Mouse (Mus musculus) left cerebral cortex, adult 2 months (tissue): ENCODE measurements around the gene Hnrnpul2. TPM values are rescaled to one million over a fixed set of nuclear protein-coding genes. Genes with fewer than 3 reads are reported as not detected.

Experiments used
- DNase-seq, 2 experiments: peaks; one replicate each; pipeline ENCODE4 v3.0.0; 2021 to 2022; ENCODE audit warnings: low spot score in 2 of 2, mixed read lengths in 1 of 2; ENCODE audit errors: extremely low spot score in 1 of 2
- H3K27ac ChIP-seq: fragments of 200-600 bp; 2 replicates; pipeline ENCODE4 v1.8.1; 2022
- H3K4me3 ChIP-seq: fragments of 200-600 bp; 2 replicates; pipeline ENCODE4 v1.8.1; 2022
- CTCF ChIP-seq: fragments of 200-600 bp; IDR thresholded peaks from 2 replicates; pipeline ENCODE4 v1.8.1; 2022; ENCODE audit warnings: antibody characterized with exemption, mild to moderate bottlenecking, moderate library complexity
- intact Hi-C: fragments of 180-260 bp; cut with DNase I; formaldehyde crosslinking; loops from one replicate; pipeline ENCODE4 v1.15.1; 2025
- total RNA-seq, 2 experiments: library from RNA; stranded (reverse); gene quantifications; 2 replicates each; pipeline ENCODE4 v1.2.3; 2021

Hnrnpul2 gene
- total RNA-seq, 2 experiments from 2014 or later: 125 to 129 TPM

DNA sequence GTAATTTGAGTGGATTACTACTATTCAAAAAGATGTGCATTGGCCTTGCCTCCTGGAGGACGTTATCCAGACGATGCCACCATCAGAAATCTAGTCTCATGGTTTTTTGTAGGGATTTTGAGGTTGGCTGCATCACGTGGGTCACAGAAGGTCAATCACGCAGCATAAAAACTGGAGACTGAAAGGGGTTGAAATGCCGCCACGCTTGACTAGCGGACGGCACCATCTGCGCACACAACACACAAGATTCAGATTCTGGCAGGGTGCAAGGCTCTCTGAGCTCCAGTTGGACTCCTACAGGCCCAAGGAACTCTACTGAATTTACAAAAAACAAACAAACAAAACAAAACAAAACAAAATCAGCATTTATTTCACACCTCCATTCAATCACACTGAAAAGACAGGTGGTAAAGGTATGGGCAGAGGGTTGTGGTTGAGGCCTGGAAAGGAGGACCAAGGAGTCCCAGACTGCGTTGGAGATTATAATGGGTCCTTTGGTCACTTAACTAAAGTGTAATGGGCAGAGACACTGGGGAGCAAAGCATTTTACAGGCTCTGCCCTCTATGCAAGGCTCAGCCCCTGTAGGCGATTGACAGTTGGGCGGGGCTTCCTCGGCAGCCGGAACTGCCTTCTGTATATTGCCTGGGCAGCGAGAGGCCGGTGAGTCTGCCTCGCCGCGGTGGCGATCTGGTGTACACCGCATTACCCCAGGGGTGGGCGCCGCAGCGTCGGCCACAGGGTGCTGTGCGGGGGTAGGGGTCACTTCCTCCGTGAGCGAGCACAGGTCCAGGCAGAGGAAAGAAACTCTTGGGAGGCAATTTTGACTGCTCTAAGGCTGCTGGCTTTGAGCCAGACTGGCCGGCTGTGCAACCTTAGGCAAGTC is 20.3 kb downstream of the Hnrnpul2 start:
- no peak; the same call in 1 of the 2 replicates for TF ChIP-seq CTCF
- intact Hi-C loops: loop anchor here (5.0 kb wide), 4 partner anchors 47 to 272 kb away; partner anchors contain the start of genes 1810009A15Rik, Gm49416 and Mta2
- peak overlapping the region; percentile 82 for H3K4me3 ChIP-seq
- DNase-seq: peak; percentile 74 to 77
- H3K27ac ChIP-seq: peak overlapping the region; percentile 98

DNA sequence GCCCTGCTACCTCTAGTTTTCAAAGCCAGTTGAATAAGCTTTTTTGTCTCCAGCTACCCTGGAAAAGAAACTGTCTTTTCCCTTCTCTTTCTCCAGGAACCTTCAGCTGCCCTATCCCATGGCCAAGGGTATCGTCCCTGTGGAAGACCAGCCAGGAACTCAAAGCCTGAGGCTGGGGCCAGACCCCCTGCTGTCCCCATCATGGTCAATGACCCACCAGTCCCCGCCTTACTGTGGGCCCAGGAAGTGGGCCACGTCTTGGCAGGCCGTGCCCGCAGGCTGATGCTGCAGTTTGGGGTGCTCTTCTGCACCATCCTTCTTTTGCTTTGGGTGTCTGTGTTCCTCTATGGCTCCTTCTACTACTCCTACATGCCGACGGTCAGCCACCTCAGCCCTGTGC is 21.2 kb downstream of the Hnrnpul2 start:
- TF ChIP-seq CTCF: no peak
- intact Hi-C loops: loop anchor here (5.0 kb wide), 4 partner anchors 46 to 271 kb away; partner anchors contain the start of genes 1810009A15Rik, Gm49416 and Mta2
- DNase-seq: no peak
- Histone ChIP-seq H3K27ac (peak overlapping the region; percentile 98; the same call in 1 of the 2 replicates), H3K4me3 (peak overlapping the region; percentile 82)

DNA sequence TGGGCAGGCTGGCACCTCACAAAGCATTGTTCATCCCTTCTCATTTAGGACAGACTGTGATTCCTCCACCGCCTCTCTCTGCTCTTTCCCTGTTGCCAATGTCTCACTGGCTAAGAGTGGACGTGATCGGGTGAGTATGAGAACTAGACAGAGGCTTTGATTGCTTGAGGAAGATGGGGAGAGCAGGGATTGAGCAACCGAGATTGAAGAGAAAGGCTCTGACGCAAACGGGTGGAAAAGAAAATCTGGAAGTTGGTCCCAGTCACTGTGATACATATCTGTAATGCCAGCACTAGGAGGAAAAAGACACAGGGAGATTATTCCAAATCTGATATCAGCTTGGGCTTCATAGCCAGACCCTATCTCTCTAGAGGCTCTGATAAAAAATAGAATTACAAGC is 23.2 kb downstream of the Hnrnpul2 start:
- intact Hi-C loops: loop anchor here (5.0 kb wide), 4 partner anchors 44 to 269 kb away; partner anchors contain the start of genes 1810009A15Rik, Gm49416 and Mta2
- H3K27ac ChIP-seq: no peak overlapping the region
- no peak overlapping the region for H3K4me3 ChIP-seq
- TF ChIP-seq CTCF: no peak
- DNase-seq: no peak

DNA sequence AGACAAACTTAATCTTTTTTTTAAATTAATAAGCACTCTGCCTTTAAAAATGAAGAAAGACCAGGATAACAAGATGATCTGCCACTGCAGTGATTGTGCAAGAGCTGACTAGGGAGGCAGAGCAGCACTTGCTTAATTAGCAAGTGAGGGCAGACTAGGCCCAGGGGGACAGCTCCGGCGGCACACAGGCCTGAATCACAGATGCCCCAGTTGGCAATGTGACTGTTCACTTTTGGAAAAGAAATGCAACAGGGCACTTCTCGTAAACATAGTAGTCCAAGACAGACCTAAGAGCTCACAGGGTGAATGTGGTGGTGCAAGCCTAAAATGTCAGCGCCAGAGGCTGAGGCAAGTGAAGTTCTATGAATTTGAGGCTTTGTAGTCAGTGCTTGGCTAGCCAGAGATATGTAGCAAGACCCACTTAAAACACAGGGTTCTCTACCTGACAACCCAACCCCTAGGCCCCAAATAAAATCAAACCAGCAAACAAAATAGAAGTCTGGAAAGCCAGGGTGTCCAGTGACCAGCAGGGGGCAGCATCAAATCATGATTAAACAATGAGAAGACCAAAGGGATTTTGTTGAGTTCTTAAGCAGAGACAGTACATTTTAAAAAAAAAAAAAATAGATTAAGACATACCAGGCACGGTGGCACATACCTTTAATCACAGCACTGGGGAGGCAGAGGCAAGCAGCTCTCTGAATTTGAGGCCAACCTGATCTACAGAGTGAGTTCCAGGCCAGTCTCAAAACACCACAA is 24.7 kb downstream of the Hnrnpul2 start:
- DNase-seq: peak; percentile 60 to 81

DNA sequence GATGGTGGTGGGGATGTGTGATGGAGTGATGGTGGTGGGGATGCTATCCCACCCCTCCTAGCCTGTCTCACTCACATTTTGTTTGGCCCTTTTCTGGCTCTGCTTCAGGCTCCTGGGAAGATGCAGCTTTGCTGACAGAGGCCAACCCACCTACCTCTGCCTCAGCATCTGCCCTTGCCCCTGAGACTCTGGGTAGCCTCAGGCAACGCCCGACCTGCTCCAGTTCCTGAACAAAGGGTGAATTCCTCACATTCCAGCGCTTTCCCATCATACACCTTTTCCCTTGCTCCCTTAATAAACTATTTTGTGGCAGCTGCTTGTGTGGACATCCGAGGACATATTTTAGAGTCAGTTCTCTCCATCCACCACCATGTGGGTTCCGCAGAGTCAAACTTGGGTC is 28.5 kb downstream of the Hnrnpul2 start:
- no peak for DNase-seq
- TF ChIP-seq CTCF: no peak
- Histone ChIP-seq H3K4me3 (no peak overlapping the region), H3K27ac (no peak overlapping the region)
- intact Hi-C loops: no loop called here

More for the DNA sequence above, 24.7 kb downstream of the Hnrnpul2 start:
- peak; percentile 81 for TF ChIP-seq CTCF
- intact Hi-C loops: loop anchor here (5.0 kb wide), 4 partner anchors 43 to 268 kb away; partner anchors contain the start of genes 1810009A15Rik, Gm49416 and Mta2
- Histone ChIP-seq H3K4me3 (no peak overlapping the region), H3K27ac (no peak overlapping the region)

DNA sequence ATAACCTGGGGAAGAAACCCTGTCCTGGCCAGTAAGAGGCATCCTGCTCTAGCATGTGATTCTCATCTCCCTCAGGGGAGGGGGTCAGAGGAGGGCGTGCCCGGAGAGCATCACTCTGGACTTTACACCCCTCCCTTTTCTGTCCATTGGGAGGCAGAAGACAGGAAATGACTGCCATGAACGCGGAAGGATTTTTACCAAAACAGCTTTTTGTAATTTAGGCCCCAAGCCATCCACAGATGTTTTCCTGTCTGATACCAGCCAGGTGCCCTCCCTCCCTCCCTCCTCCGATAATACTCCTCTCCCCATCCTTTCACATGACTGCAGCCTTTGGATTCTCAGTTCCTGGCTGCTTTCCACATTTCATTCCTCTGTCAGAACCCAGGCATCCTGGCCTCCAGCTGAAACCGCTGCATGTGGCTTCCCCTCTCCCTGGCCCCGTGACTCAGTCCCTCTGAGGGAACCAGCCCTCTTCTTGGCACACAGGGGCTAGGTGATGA is 30.6 kb downstream of the Hnrnpul2 start, which contains the start of gene Lrrn4cl:
Lrrn4cl (plus strand) TSS at position 367 of the 500 bp plus-strand sequence.
- DNase-seq: no peak
- Histone ChIP-seq H3K27ac (peak within 1 kb of the TSS; percentile 26; the same call in 1 of the 2 replicates), H3K4me3 (no peak within 1 kb of the TSS)
- intact Hi-C loops: no loop called here
- no peak for TF ChIP-seq CTCF

DNA sequence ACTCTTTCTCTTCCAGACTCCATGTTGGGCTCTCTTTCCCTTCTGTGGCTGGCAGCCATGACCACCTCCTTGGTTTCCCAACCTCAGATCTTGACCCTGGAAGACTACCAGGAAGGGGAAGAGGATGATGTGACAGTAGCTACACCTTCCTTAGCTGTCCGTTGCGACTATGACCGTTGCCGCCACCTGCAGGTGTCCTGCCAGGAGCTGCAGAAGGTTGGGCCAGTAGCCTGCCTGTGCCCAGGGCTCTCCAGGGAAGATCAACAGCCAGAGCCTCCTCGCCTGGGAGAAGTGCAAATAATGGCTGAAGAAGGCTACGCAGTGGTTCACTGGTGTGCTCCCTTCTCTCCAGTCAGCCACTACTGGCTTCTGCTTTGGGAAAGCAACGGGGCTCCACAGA is 31.8 kb downstream of the Hnrnpul2 start:
- TF ChIP-seq CTCF: no peak
- intact Hi-C loops: no loop called here
- Histone ChIP-seq H3K27ac (peak overlapping the region; percentile 75), H3K4me3 (no peak overlapping the region)
- no peak for DNase-seq

DNA sequence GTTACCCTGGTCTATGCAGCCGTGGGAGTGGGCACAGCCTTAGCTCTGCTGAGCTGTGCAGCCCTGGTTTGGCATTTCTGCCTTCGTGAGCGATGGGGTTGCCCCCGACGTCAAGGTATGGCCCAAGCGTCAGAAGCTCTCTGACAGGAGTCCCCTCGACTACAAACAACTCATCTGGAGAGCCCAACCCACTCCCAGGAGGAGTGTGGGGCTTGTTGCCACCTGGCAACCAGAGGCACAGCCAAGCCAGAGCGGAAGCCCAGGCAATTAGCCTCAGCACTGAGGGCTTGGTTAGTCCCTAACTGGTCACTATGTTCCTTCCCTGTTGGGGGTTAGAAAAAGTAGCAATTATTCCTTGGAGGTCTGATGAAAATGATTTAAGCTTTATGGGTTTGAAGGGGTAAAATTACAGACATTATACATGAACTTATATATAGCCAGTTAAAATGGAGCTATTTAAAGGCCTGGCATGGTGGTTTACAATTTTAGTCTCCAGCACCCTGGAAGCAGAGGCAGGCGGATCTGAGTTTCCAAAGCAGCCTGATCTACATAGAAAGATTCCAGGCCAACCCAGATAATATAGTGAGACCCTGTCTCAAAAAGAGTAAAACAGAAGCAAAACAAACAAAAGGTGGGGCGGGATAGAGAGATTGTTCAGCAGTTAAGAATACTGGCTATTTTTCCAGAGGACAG is 32.6 kb downstream of the Hnrnpul2 start:
- intact Hi-C loops: no loop called here
- no peak for TF ChIP-seq CTCF
- peak overlapping the region; percentile 75 for H3K27ac ChIP-seq
- DNase-seq: no peak
- no peak overlapping the region for H3K4me3 ChIP-seq

DNA sequence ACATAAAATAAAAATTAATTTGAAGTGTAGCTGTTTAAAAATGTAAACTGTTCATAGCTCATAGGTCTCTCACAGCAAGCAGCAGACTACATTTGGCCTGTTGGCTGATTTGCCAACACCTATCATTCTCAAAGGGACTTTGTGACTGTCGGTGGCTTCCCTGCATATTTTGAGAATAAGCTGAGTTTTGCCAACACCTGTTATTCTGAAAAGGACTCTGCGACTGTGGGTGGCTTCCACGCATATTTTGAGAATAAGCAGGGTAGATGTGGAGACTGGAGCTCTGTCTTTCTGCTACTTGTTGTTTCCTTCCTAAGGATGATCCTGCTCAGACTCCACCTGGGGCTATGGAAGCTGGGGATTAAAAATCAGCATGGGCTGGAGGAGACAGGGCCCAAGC is 33.3 kb downstream of the Hnrnpul2 start:
- no peak for DNase-seq
- Histone ChIP-seq H3K4me3 (no peak overlapping the region), H3K27ac (peak overlapping the region; percentile 42; the same call in 1 of the 2 replicates)
- no peak for TF ChIP-seq CTCF
- intact Hi-C loops: no loop called here

DNA sequence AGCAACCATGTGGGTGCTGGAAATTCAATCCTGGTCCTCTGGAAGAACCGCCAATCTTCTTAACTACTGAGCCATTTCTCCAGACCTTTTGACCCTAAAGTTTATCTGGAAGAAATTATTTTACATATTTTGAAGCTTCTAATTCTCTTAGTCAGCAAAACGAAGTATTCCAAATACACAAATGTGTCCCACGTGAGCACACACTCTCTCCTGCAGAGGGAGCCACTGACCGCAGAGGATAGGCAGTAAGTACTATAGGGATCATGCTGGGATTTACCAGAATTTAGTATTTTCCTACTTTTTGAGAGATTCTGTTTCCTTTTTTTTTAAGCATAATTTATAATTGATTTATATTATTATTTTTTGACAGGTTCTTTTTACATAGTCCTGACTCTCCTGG is 37.9 kb downstream of the Hnrnpul2 start:
- intact Hi-C loops: loop anchor here (5.0 kb wide), 1 partner anchor 255 kb away; no protein-coding TSS in a partner anchor
- DNase-seq: no peak
- Histone ChIP-seq H3K27ac (no peak overlapping the region), H3K4me3 (no peak overlapping the region)
- peak; percentile 73 for TF ChIP-seq CTCF

DNA sequence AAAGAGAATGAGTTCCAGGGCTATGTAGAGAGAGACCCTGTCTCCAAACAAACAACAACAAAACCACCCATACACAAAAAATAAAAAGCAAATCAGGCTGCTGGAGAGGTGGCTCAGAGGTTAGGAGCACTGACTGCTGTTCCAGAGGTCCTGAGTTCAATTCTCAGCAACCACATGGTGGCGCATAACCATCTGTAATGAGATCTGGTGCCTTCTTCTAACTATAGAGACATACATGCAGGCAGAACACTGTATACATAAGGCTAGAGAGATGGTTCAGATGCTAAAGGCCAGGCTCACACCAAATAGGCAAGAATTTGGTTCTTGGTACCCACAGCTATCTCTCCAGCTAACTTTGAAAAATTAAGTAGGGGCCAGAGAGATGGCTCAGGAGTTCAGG is 39.2 kb downstream of the Hnrnpul2 start:
- intact Hi-C loops: loop anchor here (5.0 kb wide), 1 partner anchor 253 kb away; no protein-coding TSS in a partner anchor
- H3K4me3 ChIP-seq: no peak overlapping the region
- DNase-seq: no peak
- peak; percentile 47 for TF ChIP-seq CTCF
- H3K27ac ChIP-seq: no peak overlapping the region
